Mouse (Mus musculus): ENCODE results near the gene N4bp2.

The N4bp2 gene

GRCm38 (mm10) chr5:65827102-65827501, 63.8 kb downstream of the N4bp2 start:
- no peak for DNase-seq (ENCODE audit: low spot score in 2 of 2)

- DNase-seq (ENCODE audit: low spot score in 2 of 2) = no peak
Measured at GRCm38 (mm10) chr5:65828261-65828660, 64.9 kb downstream of the N4bp2 start.

GRCm38 (mm10) chr5:65829059-65829458, 65.7 kb downstream of the N4bp2 start:
- DNase-seq (ENCODE audit: low spot score in 2 of 2) = no peak

- DNase-seq (ENCODE audit: low spot score in 2 of 2) = no peak
Measured at GRCm38 (mm10) chr5:65831917-65832618, 68.7 kb downstream of the N4bp2 start.

- DNase-seq (ENCODE audit: low spot score in 2 of 2) = no peak
Measured at GRCm38 (mm10) chr5:65833092-65833491, 69.8 kb downstream of the N4bp2 start.

GRCm38 (mm10) chr5:65833766-65834498, 70.6 kb downstream of the N4bp2 start:
- DNase-seq (ENCODE audit: low spot score in 2 of 2) = no peak

GRCm38 (mm10) chr5:65838053-65838452, 74.7 kb downstream of the N4bp2 start:
- no peak for DNase-seq (ENCODE audit: low spot score in 2 of 2)

GRCm38 (mm10) chr5:65842947-65843346, 79.6 kb downstream of the N4bp2 start:
- DNase-seq (ENCODE audit: low spot score in 2 of 2) = no peak

- no peak for DNase-seq (ENCODE audit: low spot score in 2 of 2)
Measured at GRCm38 (mm10) chr5:65846534-65846933, 83.2 kb downstream of the N4bp2 start.

- DNase-seq (ENCODE audit: low spot score in 2 of 2) = no peak
Measured at GRCm38 (mm10) chr5:65846958-65847357, 83.6 kb downstream of the N4bp2 start.

GRCm38 (mm10) chr5:65847656-65848055, 84.3 kb downstream of the N4bp2 start:
- no peak for DNase-seq (ENCODE audit: low spot score in 2 of 2)

GRCm38 (mm10) chr5:65850765-65851164, 87.4 kb downstream of the N4bp2 start:
- DNase-seq (ENCODE audit: low spot score in 2 of 2) = no peak

GRCm38 (mm10) chr5:65854786-65855191, 91.5 kb downstream of the N4bp2 start:
- DNase-seq (ENCODE audit: low spot score in 2 of 2) = no peak

GRCm38 (mm10) chr5:65855571-65855970, 92.2 kb downstream of the N4bp2 start:
- no peak for DNase-seq (ENCODE audit: low spot score in 2 of 2)

- DNase-seq (ENCODE audit: low spot score in 2 of 2) = no peak
Measured at GRCm38 (mm10) chr5:65856591-65857411, 93.5 kb downstream of the N4bp2 start.

GRCm38 (mm10) chr5:65857935-65858334, 94.6 kb downstream of the N4bp2 start:
- DNase-seq (ENCODE audit: low spot score in 2 of 2) = no peak

GRCm38 (mm10) chr5:65858355-65858754, 95.0 kb downstream of the N4bp2 start:
- DNase-seq (ENCODE audit: low spot score in 2 of 2) = no peak

GRCm38 (mm10) chr5:65858898-65859297, 95.6 kb downstream of the N4bp2 start:
- DNase-seq (ENCODE audit: low spot score in 2 of 2) = no peak

GRCm38 (mm10) chr5:65859396-65859795, 96.1 kb downstream of the N4bp2 start:
- no peak for DNase-seq (ENCODE audit: low spot score in 2 of 2)

- no peak for DNase-seq (ENCODE audit: low spot score in 2 of 2)
Measured at GRCm38 (mm10) chr5:65860281-65861000, 97.1 kb downstream of the N4bp2 start.

GRCm38 (mm10) chr5:65861154-65861944, 98.0 kb downstream of the N4bp2 start, which contains the start of gene Rhoh:
Gene Rhoh, plus strand, starts transcription at chr5:65861213.
- DNase-seq (ENCODE audit: low spot score in 2 of 2) = no peak

All from frontal cortex, postnatal 10 days (tissue).